13 mouse cellular contexts compared by ENCODE assay signal in the genomic region with DNA sequence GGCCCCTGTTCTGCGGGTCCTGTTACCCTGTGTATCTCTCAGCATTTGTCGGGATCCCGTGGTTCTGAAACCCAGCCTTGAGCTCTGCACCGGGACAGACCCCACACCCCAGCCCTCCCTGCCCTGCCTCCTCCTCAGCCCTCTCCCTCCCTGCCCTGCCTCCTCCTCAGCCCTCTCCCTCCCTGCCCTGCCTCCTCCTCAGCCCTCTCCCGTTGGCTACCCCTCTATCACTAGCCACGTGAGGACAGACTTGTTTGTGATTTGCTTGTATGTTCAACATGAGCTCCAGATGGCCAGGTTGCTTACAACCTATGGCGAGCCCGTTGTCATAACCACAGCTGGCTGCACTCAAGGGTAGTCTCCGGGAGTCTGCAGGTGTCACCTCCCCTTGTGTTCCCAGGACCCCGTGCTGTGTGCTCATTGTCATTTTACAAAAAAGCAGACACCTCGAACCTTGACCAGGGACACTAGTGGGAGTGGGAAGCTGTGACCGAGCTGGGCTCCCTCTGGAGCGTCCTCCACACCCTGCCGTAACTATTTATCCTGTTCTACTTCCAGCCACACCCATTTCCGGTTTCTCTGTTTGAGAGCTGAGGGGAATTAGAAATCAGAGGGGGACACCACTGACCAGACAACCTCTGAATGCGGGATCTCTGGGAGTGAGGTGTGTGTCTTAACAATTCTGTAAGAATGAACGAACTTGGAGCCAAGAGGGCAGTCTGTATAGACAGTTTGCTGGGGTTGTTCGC. TPM values are rescaled to one million over a fixed set of nuclear protein-coding genes. Genes with fewer than 3 reads are reported as not detected.
DNase-seq lines count a peak whose midpoint lies in the region; ATAC-seq and TF ChIP-seq lines count a peak whose summit lies in the region.
"Had no signal": no experiment of that assay in that cellular context is flagged by ENCODE, and none has a peak within 500 bp of the region (broad histone marks: within the 10 kb centered on the region; RNA-seq: fewer than 3 reads in every experiment).

No protein-coding gene starts in this region.

- no peak for ATAC-seq in heart, postnatal 0 days (ENCODE audit: insufficient read depth, low read depth)
- ATAC-seq in hindbrain, embryonic 16.5 days, result no peak
- ATAC-seq in stomach, embryonic 15.5 days (ENCODE audit: insufficient read depth, low FRiP score, low read depth), result peak; percentile 19; the same call in 1 of the 2 replicates

- H3K9me3 ChIP-seq in heart, postnatal 0 days (replicated peaks; ENCODE audit: control insufficient read depth, low read length), result no peaks in the 10 kb centered on the region
- no peaks in the 10 kb centered on the region for H3K9me3 ChIP-seq in hindbrain, embryonic 16.5 days (ENCODE audit: control insufficient read depth, low read length)
- H3K9me3 ChIP-seq in stomach, embryonic 15.5 days, result no peaks in the 10 kb centered on the region
- H3K9me3 ChIP-seq: liver, embryonic 13.5 days had no signal

- intact Hi-C loops in heart, postnatal 36 days (cut with DNase I), result no loop called here
- intact Hi-C loops in gastrocnemius, postnatal 36 days (cut with DNase I), result no loop called here

- WGBS in heart, postnatal 0 days, result 30% methylated on average over 18 of the region's 18 CpGs
- WGBS in hindbrain, embryonic 16.5 days, result 40% methylated on average over 18 of the region's 18 CpGs
- 11% methylated on average over 18 of the region's 18 CpGs for WGBS in stomach, embryonic 15.5 days

- no peak for TF ChIP-seq CTCF in heart, postnatal 0 days (IDR thresholded peaks at IDR 0.05; ENCODE audit: low read depth)

- H3K4me2 ChIP-seq in heart, postnatal 0 days (ENCODE audit: low read depth, low read length), result peak overlapping the region; percentile 38; the same call in 1 of the 2 replicates
- peak overlapping the region; percentile 22; the same call in 1 of the 2 replicates for H3K4me2 ChIP-seq in hindbrain, embryonic 16.5 days (ENCODE audit: low read length)
- H3K4me2 ChIP-seq in stomach, embryonic 15.5 days, result peak overlapping the region; percentile 40
- H3K4me2 ChIP-seq: liver, embryonic 13.5 days had no signal

- no peak overlapping the region for H3K4me3 ChIP-seq in heart, postnatal 0 days (ENCODE audit: low read depth, low read length)
- no peak overlapping the region for H3K4me3 ChIP-seq in hindbrain, embryonic 16.5 days (ENCODE audit: low read length)
- no peak overlapping the region for H3K4me3 ChIP-seq in stomach, embryonic 15.5 days (replicated peaks)
- H3K4me3 ChIP-seq: liver, embryonic 13.5 days had no signal

- TF ChIP-seq EP300 in heart, postnatal 0 days (IDR thresholded peaks at IDR 0.05; ENCODE audit: low read depth), result no peak

- peaks cover 4% of the 10 kb centered on the region; the same call in 1 of the 2 replicates for H3K4me1 ChIP-seq in heart, postnatal 0 days (ENCODE audit: control insufficient read depth, insufficient read depth)
- peaks cover 5% of the 10 kb centered on the region; the same call in 1 of the 2 replicates for H3K4me1 ChIP-seq in hindbrain, embryonic 16.5 days (ENCODE audit: control insufficient read depth, insufficient read depth, low read depth, low read length)
- H3K4me1 ChIP-seq in stomach, embryonic 15.5 days, result peaks cover 21% of the 10 kb centered on the region

- no peaks in the 10 kb centered on the region for H3K36me3 ChIP-seq in heart, postnatal 0 days (replicated peaks; ENCODE audit: control insufficient read depth, insufficient read depth, low read length)
- H3K36me3 ChIP-seq in hindbrain, embryonic 16.5 days (ENCODE audit: control insufficient read depth, insufficient read depth, low read length), result no peaks in the 10 kb centered on the region
- no peaks in the 10 kb centered on the region for H3K36me3 ChIP-seq in stomach, embryonic 15.5 days
- H3K36me3 ChIP-seq: G1E; liver, embryonic 13.5 days had no signal

- no peak overlapping the region; the same call in 1 of the 2 replicates for H3K9ac ChIP-seq in heart, postnatal 0 days (replicated peaks; ENCODE audit: low read depth, low read length)
- no peak overlapping the region for H3K9ac ChIP-seq in hindbrain, embryonic 16.5 days (ENCODE audit: low read depth, low read length)
- H3K9ac ChIP-seq in stomach, embryonic 15.5 days, result no peak overlapping the region
- H3K9ac ChIP-seq: liver, embryonic 13.5 days had no signal

- 0 out of 2 replicates have a peak, but pooled peaks cover 9% of the 10 kb centered on the region for H3K27me3 ChIP-seq in heart, postnatal 0 days (ENCODE audit: control insufficient read depth, insufficient read depth, low read length)
- H3K27me3 ChIP-seq in hindbrain, embryonic 16.5 days (replicated peaks; ENCODE audit: control insufficient read depth, insufficient read depth, low read length), result no peaks in the 10 kb centered on the region
- H3K27me3 ChIP-seq in stomach, embryonic 15.5 days (replicated peaks), result 0 out of 2 replicates have a peak, but pooled peaks cover under 1% of the 10 kb centered on the region

- no peak overlapping the region for H3K27ac ChIP-seq in heart, postnatal 0 days (ENCODE audit: low read depth)
- H3K27ac ChIP-seq in hindbrain, embryonic 16.5 days (ENCODE audit: low read depth, low read length), result no peak overlapping the region
- no peak overlapping the region for H3K27ac ChIP-seq in stomach, embryonic 15.5 days
- H3K27ac ChIP-seq: liver, embryonic 13.5 days had no signal

- DNase-seq in heart, postnatal 0 days (ENCODE audit: low spot score), result peak; percentile 23
- DNase-seq in heart, postnatal 36 days, result no peak
- DNase-seq in retina, postnatal 1 day, result peak; percentile 38
- DNase-seq in retina, embryonic 14.5 days (ENCODE audit: low spot score), result no peak
- no peak for DNase-seq in gastrocnemius, postnatal 36 days
- no peak for DNase-seq in right cerebral cortex, postnatal 25 days
- DNase-seq: adrenal gland, postnatal 25 days; cerebellum, adult 2 months; gastrocnemius, postnatal 25 days; liver, embryonic 13.5 days had no signal

RNA-seq across cellular contexts. Expression of a gene that starts 26.4 kb away (rescaled TPM):
- total RNA-seq in heart, postnatal 0 days (2014; rRNA removed; ENCODE audit: low replicate concordance), result not detected in 2 replicates
- polyA plus RNA-seq in heart, postnatal 0 days (2015; fragmentation: Nextera tagmentation; extraction: Ambion mirVana), result 0.08 and 0.14 TPM in 2 replicates
- total RNA-seq in heart, postnatal 36 days (2021), result under 1 TPM; 0.64 to 0.68 TPM
- 2.8 and 3.0 TPM in 2 replicates for polyA plus RNA-seq in hindbrain, embryonic 16.5 days (2015; fragmentation: Nextera tagmentation; extraction: Ambion mirVana)
- polyA plus RNA-seq in stomach, embryonic 15.5 days (2015; fragmentation: Nextera tagmentation; extraction: Ambion mirVana), result 0.58 and 0.83 TPM in 2 replicates
- under 1 TPM; 0.15 to 0.20 TPM for total RNA-seq in gastrocnemius, postnatal 36 days (2021)
- polyA plus RNA-seq: G1E had no signal

RNA-seq across cellular contexts. Expression of a gene that starts 46.7 kb away (rescaled TPM):
- 1.1 and 2.0 TPM in 2 replicates for total RNA-seq in heart, postnatal 0 days (2014; rRNA removed; ENCODE audit: low replicate concordance)
- polyA plus RNA-seq in heart, postnatal 0 days (2015; fragmentation: Nextera tagmentation; extraction: Ambion mirVana), result 1.5 and 1.7 TPM in 2 replicates
- under 1 TPM; 0.33 to 0.92 TPM for total RNA-seq in heart, postnatal 36 days (2021)
- 41.7 and 59.8 TPM in 2 replicates for polyA plus RNA-seq in hindbrain, embryonic 16.5 days (2015; fragmentation: Nextera tagmentation; extraction: Ambion mirVana)
- polyA plus RNA-seq in stomach, embryonic 15.5 days (2015; fragmentation: Nextera tagmentation; extraction: Ambion mirVana), result 10.2 and 10.9 TPM in 2 replicates
- total RNA-seq in gastrocnemius, postnatal 36 days (2021), result under 1 TPM; 0.27 to 0.48 TPM
- polyA plus RNA-seq: G1E had no signal

Comparison
In these comparisons a context has a peak if more than half of its experiments do, and no peak if none do; other contexts are left out.
1. DNase-seq: peak in heart, postnatal 0 days (single experiment) and retina, postnatal 1 day (single experiment); none in heart, postnatal 36 days (0 of 2), retina, embryonic 14.5 days (single experiment), gastrocnemius, postnatal 36 days (0 of 2) and right cerebral cortex, postnatal 25 days (single experiment).
2. Peak in every context shown above with its lines, with median percentiles within 50 percentile points of each other: H3K4me2 ChIP-seq.